Mouse (Mus musculus) liver, adult 2 months (tissue): ENCODE measurements around the gene Ptgr2. TPM values are rescaled to one million over a fixed set of nuclear protein-coding genes. Genes with fewer than 3 reads are reported as not detected.
A peak's percentile ranks its signal among the peaks of the same experiment; 100 is the strongest.
"Not testable (repeated sequence)": the region's sequence is repeated elsewhere in the genome, so short reads cannot be mapped to it uniquely, and the experiment has no call there.

Experiments used
- DNase-seq: peaks from one replicate; pipeline ENCODE4 v3.0.0-alpha.2; 2011; ENCODE audit warnings: low read depth, low spot score; ENCODE audit errors: extremely low read depth
- H3K27ac ChIP-seq: fragments of 200-500 bp; replicated peaks from 2 replicates; pipeline ENCODE4 v1.5.1; 2012; ENCODE audit warnings: low read depth, mild to moderate bottlenecking, control low read depth, inconsistent platforms, low read length; ENCODE audit not compliant: insufficient read depth
- H3K27me3 ChIP-seq: fragments of 200-500 bp; 2 replicates; pipeline ENCODE4 v1.6.1; 2012; ENCODE audit warnings: mild to moderate bottlenecking, moderate library complexity, low read length, inconsistent platforms; ENCODE audit not compliant: control insufficient read depth, insufficient read depth
- H3K36me3 ChIP-seq: fragments of 200-500 bp; 2 replicates; pipeline ENCODE4 v1.6.1; 2012; ENCODE audit warnings: low read length, inconsistent platforms; ENCODE audit not compliant: control insufficient read depth, insufficient read depth
- H3K4me1 ChIP-seq: fragments of 200-500 bp; 2 replicates; pipeline ENCODE4 v1.6.1; 2011; ENCODE audit warnings: low read length; ENCODE audit not compliant: control insufficient read depth, insufficient read depth
- H3K4me3 ChIP-seq: fragments of 200-500 bp; 2 replicates; pipeline ENCODE4 v1.5.1; 2011; ENCODE audit warnings: low read depth, mild to moderate bottlenecking, control low read depth, low read length, moderate library complexity; ENCODE audit not compliant: insufficient read depth
- H3K79me2 ChIP-seq: fragments of 200-500 bp; 2 replicates; pipeline ENCODE4 v1.6.1; 2012; ENCODE audit warnings: inconsistent platforms, mild to moderate bottlenecking, low read length, moderate library complexity; ENCODE audit not compliant: control insufficient read depth, insufficient read depth
- H3K9ac ChIP-seq: fragments of 200-500 bp; 2 replicates; pipeline ENCODE4 v1.6.1; 2012; ENCODE audit warnings: low read depth, mild to moderate bottlenecking, control low read depth, inconsistent platforms, low read length
- CTCF ChIP-seq: fragments of 200-500 bp; IDR thresholded peaks from 2 replicates; pipeline ENCODE4 v1.5.1; 2011; ENCODE audit warnings: low read depth, low read length, control low read depth
- POLR2A ChIP-seq: fragments of 200-500 bp; IDR thresholded peaks from 2 replicates; pipeline ENCODE4 v1.6.1; 2011; ENCODE audit warnings: low read length, control low read depth; ENCODE audit not compliant: insufficient read depth; ENCODE audit errors: extremely low read depth
- WGBS: fragments of 180-500 bp; shearing (Covaris S2); methylation state at CpG from one replicate; pipeline ENCODE4 v1.1.7; 2018; 5-methylcytosine and 5-hydroxymethylcytosine counted together
- polyA plus RNA-seq: library from polyadenylated mRNA; depleted of rRNA; stranded (reverse); fragments of >200 nt; gene quantifications from 2 replicates; pipeline ENCODE4 v1.2.3, GENCODE M21; 2012
- total RNA-seq: library from RNA; depleted of rRNA; stranded (reverse); fragments of >200 nt; gene quantifications from 2 replicates; pipeline ENCODE4 v1.2.3, GENCODE M21; 2014

Ptgr2 gene
- total and polyA plus RNA-seq, 2 experiments = 16.3 to 75.3 TPM

DNA sequence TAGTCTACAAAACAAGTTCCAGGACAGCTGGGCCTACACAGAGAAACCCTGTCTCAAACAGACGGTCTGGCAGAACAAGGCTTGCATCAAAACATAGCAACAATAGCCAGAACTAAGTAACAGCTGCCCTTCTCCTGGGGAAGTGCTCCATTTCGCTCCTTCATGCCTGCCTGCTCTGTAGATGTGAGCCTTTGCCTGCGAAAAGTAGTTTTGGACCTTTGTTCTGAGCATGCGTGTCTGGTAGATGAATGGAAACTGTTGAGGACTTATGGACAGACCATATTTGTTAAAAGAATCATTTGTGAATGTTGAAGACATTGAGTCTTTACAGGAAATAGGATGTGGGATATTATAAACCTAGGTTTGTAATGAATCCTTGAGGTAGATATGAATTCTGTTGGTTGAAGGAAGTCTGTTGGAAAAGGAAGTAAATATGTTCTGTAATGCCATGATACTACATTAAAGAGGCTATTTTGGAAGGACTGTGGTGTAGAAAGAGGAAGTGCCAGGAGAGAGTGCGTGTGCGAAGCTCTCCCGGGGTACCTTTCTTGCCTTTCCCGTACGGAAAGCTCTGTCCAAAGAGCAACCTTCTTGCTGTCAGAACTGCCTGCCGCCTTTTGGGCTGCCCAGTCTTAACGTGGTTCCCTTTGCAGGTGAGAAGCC lies 52.1 kb downstream of the Ptgr2 start:
- Histone ChIP-seq H3K9ac (no peak overlapping the region), H3K36me3 (peaks cover 65% of the 10 kb centered on the region), H3K27me3 (no peaks in the 10 kb centered on the region), H3K79me2 (no peaks in the 10 kb centered on the region), H3K27ac (no peak overlapping the region), H3K4me3 (no peak overlapping the region), H3K4me1 (no peaks in the 10 kb centered on the region)
- TF ChIP-seq POLR2A = no peak
- no peak for TF ChIP-seq CTCF
- no peak for DNase-seq
- WGBS = 92% methylated on average over 11 of the region's 11 CpGs

DNA sequence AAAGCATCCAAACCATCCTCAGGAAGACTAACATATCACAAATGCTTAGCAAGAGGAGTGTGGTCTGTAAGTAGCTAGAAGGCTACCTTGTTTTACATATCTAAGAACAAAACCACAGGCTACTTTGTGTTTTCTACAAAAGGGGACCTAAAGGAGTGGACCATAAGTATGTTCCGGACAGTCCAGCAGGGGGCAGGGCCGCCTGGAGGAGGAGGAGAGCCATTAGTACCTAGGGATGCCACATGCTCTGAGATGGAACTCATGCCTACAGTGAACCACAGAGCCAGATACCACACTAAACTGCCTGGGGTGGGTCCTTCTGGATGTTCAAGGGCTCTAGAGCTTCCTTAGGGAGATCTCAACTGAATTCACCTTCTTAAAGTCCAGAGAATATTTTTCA lies 62.2 kb downstream of the Ptgr2 start:
- H3K79me2 ChIP-seq = no peaks in the 10 kb centered on the region
- WGBS = 54% methylated on average over 2 of the region's 2 CpGs
- DNase-seq = peak; percentile 21
- H3K4me1 ChIP-seq = no peaks in the 10 kb centered on the region
- H3K27ac ChIP-seq = no peak overlapping the region
- H3K9ac ChIP-seq = no peak overlapping the region
- H3K27me3 ChIP-seq = no peaks in the 10 kb centered on the region
- H3K36me3 ChIP-seq = peaks cover 15% of the 10 kb centered on the region
- TF ChIP-seq CTCF = peak; percentile 80
- no peak for TF ChIP-seq POLR2A
- H3K4me3 ChIP-seq = no peak overlapping the region

DNA sequence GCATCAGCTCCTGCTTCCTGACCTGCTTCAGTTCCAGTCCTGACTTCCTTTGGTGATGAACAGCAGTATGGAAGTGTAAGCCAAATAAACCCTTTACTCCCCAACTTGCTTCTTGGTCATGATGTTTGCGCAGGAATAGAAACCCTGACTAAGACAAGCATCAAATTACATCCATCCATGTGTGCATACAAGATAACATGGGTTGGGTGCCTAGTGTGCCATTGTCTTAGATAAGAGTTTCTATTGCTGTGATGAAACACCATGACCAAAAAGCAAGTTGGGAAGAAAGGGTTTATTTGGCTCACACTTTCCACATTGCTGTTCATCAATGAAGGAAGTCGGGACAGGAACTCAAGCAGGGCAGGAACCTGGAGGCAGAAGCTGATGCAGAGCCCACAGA lies 73.7 kb downstream of the Ptgr2 start:
- DNase-seq, H3K27me3 ChIP-seq, H3K79me2 ChIP-seq, H3K4me1 ChIP-seq, H3K36me3 ChIP-seq, H3K9ac ChIP-seq, H3K27ac ChIP-seq, H3K4me3 ChIP-seq: not testable (repeated sequence)
- 87% methylated on average over 2 of the region's 2 CpGs for WGBS

DNA sequence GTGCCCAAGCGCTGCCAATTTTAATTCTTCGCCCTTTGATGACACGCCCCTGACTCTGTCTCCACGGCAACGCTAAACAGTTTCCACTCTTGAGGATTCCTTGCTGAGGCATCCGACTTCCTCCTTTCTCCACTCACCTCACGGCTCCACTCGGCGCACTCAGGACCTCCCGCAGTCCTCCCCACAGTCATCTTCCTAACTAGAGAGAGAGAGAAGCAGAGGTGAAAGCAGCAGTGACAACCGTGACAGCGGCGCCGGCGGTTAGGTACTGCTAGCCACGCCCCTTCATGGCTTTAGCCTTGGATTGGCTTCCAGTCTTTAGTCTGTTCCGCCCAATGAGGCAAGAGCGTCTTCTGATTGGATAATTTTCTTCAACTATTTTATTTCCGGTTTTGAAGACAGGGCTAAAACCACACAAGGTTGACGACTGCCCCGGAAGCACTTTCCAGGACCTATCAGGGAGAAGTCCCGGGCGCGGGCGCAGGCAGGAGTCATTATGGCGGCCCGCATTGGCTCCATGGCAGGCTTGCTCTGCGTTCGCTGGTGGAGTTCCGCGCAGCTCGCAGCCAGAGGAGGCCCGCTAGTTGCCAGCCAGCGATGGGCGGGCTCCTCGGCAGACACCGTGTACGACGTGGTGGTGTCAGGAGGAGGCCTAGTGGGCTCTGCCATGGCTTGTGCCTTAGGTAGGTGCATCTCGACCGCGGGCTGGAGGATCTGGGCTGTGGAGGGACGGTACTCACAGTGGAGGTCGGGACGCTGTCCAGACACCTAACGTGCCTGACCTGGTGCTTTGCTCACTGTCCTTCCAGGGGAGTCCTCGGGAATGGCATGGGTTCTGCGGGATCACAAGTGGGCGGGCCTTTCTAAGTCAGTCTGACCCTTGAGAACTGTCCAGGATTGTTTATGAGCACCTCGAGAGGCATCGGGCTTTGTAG lies 76.8 kb downstream of the Ptgr2 start, which contains the start of the genes Coq6 and Fam161b:
Coq6 (plus strand) TSS at position 103 of the 935 bp plus-strand sequence.
Fam161b (minus strand) TSS at position 279 of the 935 bp plus-strand sequence.
- peak; percentile 98 for DNase-seq
- Histone ChIP-seq H3K36me3 (no peaks in the 10 kb centered on the region), H3K79me2 (peaks cover 13% of the 10 kb centered on the region; the same call in 1 of the 2 replicates), H3K27me3 (no peaks in the 10 kb centered on the region), H3K27ac (peak within 1 kb of the TSS; percentile 11), H3K9ac (peak within 1 kb of the TSS; percentile 88), H3K4me3 (peak within 1 kb of the TSS; percentile 93), H3K4me1 (0 out of 2 replicates have a peak, but pooled peaks cover 2% of the 10 kb centered on the region)
- WGBS = under 1% methylated on average over 51 of the region's 51 CpGs
- TF ChIP-seq POLR2A (no peak), CTCF (no peak)

DNA sequence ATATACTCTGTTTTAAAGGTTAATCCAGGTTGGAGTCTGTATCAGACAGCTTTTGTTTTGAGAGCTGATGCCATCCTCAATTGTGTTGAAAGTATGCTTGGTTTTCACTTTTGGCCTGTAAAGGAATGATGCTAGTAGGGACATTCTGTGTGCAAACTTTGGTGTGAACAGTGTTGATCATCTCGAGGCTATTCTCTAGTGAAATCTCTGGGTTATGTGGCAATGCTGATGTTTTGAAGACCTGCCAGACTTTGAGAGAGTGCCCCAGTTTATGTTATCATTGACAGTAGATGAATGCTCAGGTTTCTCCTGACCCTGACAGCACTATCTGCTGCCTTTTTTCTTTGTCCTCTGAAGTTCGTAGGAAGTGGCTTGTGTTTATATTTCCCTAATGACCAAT lies 77.8 kb downstream of the Ptgr2 start:
- no peak overlapping the region for H3K27ac ChIP-seq
- 0 out of 2 replicates have a peak, but pooled peaks cover 2% of the 10 kb centered on the region for H3K4me1 ChIP-seq
- no peaks in the 10 kb centered on the region for H3K36me3 ChIP-seq
- H3K4me3 ChIP-seq = peak overlapping the region; percentile 93; the same call in 1 of the 2 replicates
- DNase-seq = peak; percentile 66
- H3K79me2 ChIP-seq = peaks cover 16% of the 10 kb centered on the region; the same call in 1 of the 2 replicates
- no peak overlapping the region for H3K9ac ChIP-seq
- no peak for TF ChIP-seq POLR2A
- no peak for TF ChIP-seq CTCF
- H3K27me3 ChIP-seq = no peaks in the 10 kb centered on the region
- WGBS = 7% methylated on average over 2 of the region's 2 CpGs
